Mouse (Mus musculus): ENCODE results near the gene Ccdc58. TPM values are rescaled to one million over a fixed set of nuclear protein-coding genes. Genes with fewer than 3 reads are reported as not detected.

The Ccdc58 gene
- polyA plus RNA-seq, 1 experiment from 2014 or later = 42.4 TPM

DNA sequence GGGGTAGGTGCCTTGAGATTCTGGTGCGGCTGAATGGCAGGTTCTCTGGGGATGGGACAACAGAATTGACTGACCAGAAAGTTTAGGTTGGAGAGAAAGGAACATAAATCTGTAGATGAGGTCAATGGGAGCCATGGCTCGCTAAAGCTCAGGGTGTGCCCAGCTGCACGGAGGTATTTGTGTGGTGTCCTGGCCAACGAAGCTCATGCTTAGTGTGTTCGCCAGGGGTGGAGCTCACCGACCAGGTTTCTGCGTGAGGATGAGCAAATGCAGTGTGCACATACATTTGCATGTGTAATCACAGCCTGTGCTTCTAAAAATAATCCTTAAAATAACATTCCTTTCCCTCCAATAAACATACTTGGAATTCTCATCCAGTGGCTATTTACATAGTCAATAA, 56.6 kb downstream of the Ccdc58 start:
- Histone ChIP-seq H3K27ac (replicated peaks) (no peak overlapping the region), H3K4me3 (replicated peaks) (no peak overlapping the region), H3K4me2 (no peak overlapping the region), H3K9me3 (replicated peaks) (no peaks in the 10 kb centered on the region), H3K36me3 (replicated peaks) (no peaks in the 10 kb centered on the region), H3K27me3 (no peaks in the 10 kb centered on the region), H3K9ac (no peak overlapping the region), H3K4me1 (replicated peaks) (no peaks in the 10 kb centered on the region)
- 76% methylated on average over 7 of the region's 7 CpGs for WGBS (ENCODE audit: insufficient replicate concordance)
- no peak for ATAC-seq (ENCODE audit: insufficient read depth)

DNA sequence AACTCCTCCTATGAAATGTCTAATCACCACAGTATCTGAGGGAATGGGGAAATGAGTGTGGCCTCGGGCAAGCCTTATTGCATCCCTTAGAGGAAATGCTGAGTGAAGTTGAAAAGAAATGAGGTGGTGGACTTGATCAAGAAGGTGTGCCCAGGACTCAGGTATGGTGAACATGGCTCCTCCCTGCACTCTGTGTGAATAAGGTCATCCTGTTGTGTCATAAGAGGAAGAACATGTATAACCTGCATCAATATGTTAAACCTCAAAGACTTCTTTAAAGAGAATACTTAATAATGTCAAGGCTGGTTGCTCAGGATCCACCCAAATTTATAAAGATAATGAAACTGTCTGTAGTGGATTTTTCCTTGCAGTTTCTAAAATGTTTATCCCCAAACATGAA, 59.7 kb downstream of the Ccdc58 start, which contains the start of gene Csta1:
Csta1 (minus strand) TSS at position 101 of the 400 bp plus-strand sequence.
- H3K4me1 ChIP-seq (replicated peaks) = no peaks in the 10 kb centered on the region
- no peak within 1 kb of the TSS for H3K4me3 ChIP-seq (replicated peaks)
- no peaks in the 10 kb centered on the region for H3K9me3 ChIP-seq (replicated peaks)
- H3K4me2 ChIP-seq = no peak within 1 kb of the TSS
- WGBS (ENCODE audit: insufficient replicate concordance) = 47% methylated on average over 1 of the region's 1 CpGs
- ATAC-seq (ENCODE audit: insufficient read depth) = no peak
- no peaks in the 10 kb centered on the region for H3K27me3 ChIP-seq
- H3K9ac ChIP-seq = no peak within 1 kb of the TSS
- no peak within 1 kb of the TSS for H3K27ac ChIP-seq (replicated peaks)
- no peaks in the 10 kb centered on the region for H3K36me3 ChIP-seq (replicated peaks)

DNA sequence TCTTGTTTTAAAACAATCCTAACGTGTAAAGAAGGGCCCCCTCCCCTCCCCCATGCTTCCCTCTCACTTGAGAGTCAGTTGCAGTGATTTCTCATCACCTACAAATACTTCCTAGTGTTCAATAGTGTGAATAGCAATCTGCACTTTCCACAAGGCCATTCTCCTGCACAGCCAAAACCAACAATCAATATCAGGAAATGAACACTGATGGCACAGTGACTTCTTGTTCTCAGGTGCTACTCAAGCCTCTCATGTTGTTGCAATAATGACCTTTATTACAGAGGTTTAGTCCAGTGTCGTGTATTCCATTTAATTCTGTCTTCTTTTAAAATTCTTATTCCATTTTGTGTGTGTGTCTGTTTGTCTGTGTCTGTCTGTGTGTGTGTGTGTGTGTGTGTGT, 66.7 kb downstream of the Ccdc58 start:
- Histone ChIP-seq H3K4me2 (no peak overlapping the region), H3K27ac (replicated peaks) (no peak overlapping the region), H3K4me3 (replicated peaks) (no peak overlapping the region), H3K27me3 (no peaks in the 10 kb centered on the region), H3K36me3 (replicated peaks) (no peaks in the 10 kb centered on the region), H3K4me1 (replicated peaks) (no peaks in the 10 kb centered on the region), H3K9me3 (replicated peaks) (no peaks in the 10 kb centered on the region), H3K9ac (no peak overlapping the region)
- no peak for ATAC-seq (ENCODE audit: insufficient read depth)
- WGBS (ENCODE audit: insufficient replicate concordance) = 47% methylated on average over 2 of the region's 2 CpGs

Other genes with a start within 250 kb of the Ccdc58 start
- gene Parp14, start 200.1 kb upstream of the Ccdc58 start, polyA plus RNA-seq (2015; fragmentation: Nextera tagmentation; extraction: Ambion mirVana) = 1.3 and 1.4 TPM in 2 replicates
- gene Parp9, start 133.2 kb upstream of the Ccdc58 start, polyA plus RNA-seq (2015; fragmentation: Nextera tagmentation; extraction: Ambion mirVana) = 9.0 and 9.5 TPM in 2 replicates
- gene Dtx3l, start 132.5 kb upstream of the Ccdc58 start, polyA plus RNA-seq (2015; fragmentation: Nextera tagmentation; extraction: Ambion mirVana) = 4.9 TPM in 2 replicates
- 32.6 and 32.9 TPM in 2 replicates for gene Kpna1, start 92.9 kb upstream of the Ccdc58 start, polyA plus RNA-seq (2015; fragmentation: Nextera tagmentation; extraction: Ambion mirVana)
- 2.3 and 2.5 TPM in 2 replicates for gene Wdr5b, start 30.5 kb upstream of the Ccdc58 start, polyA plus RNA-seq (2015; fragmentation: Nextera tagmentation; extraction: Ambion mirVana)
- 189 and 192 TPM in 2 replicates for gene Fam162a, start 91 bp upstream of the Ccdc58 start, polyA plus RNA-seq (2015; fragmentation: Nextera tagmentation; extraction: Ambion mirVana)
- 0.03 TPM in 1 of 2 replicates, not detected in the other for gene Csta1, start 59.6 kb downstream of the Ccdc58 start, polyA plus RNA-seq (2015; fragmentation: Nextera tagmentation; extraction: Ambion mirVana)
- 56.4 and 66.8 TPM in 2 replicates for gene Stfa2l1, start 85.1 kb downstream of the Ccdc58 start, polyA plus RNA-seq (2015; fragmentation: Nextera tagmentation; extraction: Ambion mirVana)
- 193 and 234 TPM in 2 replicates for gene Gm5483, start 112.5 kb downstream of the Ccdc58 start, polyA plus RNA-seq (2015; fragmentation: Nextera tagmentation; extraction: Ambion mirVana)
- gene Gm5416, start 138.7 kb downstream of the Ccdc58 start, polyA plus RNA-seq (2015; fragmentation: Nextera tagmentation; extraction: Ambion mirVana) = 6.7 TPM in 2 replicates
- gene 2010005H15Rik, start 149.8 kb downstream of the Ccdc58 start, polyA plus RNA-seq (2015; fragmentation: Nextera tagmentation; extraction: Ambion mirVana) = 14.7 and 17.8 TPM in 2 replicates
- gene Stfa1, start 205.3 kb downstream of the Ccdc58 start, polyA plus RNA-seq (2015; fragmentation: Nextera tagmentation; extraction: Ambion mirVana) = 449 and 596 TPM in 2 replicates